Mouse (Mus musculus) activated CD4-positive, CD25-positive, alpha-beta regulatory T cell (primary cell): ENCODE data around the gene Fchsd2. TPM values are rescaled to one million over a fixed set of nuclear protein-coding genes. Genes with fewer than 3 reads are reported as not detected.

ENCODE experiments used
- polyA plus RNA-seq, 2 experiments: library from polyadenylated mRNA; unstranded; fragments of 100-300 nt; shearing (Covaris generic); gene quantifications; one replicate each; pipeline ENCODE4 v1.2.1; 2017

The Fchsd2 gene
- 10 to 100 TPM; 36.4 to 53.6 TPM for polyA plus RNA-seq

DNA sequence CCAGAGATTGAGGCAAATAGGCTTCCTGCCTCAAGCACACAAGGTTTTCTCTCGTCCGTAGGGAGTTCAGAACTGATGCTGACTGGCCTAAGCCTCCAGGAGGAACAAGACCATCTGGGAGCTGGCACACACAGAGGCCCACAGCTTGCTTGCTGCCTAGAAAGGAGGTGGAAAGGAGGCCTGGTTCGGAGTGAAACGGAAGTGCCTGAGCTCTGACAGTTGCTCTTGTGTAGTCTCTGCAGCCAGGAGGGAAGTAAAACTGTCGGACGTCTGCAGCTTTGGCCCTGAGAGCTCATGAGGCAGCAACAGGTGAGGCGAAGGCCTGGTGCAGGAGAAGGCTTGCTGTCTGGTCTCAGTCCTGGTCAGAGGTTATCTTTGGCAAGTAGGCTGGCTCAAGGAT is at the start of gene Fchsd2:
Fchsd2 (plus strand) TSS at position 246 of the 400 bp plus-strand sequence.

DNA sequence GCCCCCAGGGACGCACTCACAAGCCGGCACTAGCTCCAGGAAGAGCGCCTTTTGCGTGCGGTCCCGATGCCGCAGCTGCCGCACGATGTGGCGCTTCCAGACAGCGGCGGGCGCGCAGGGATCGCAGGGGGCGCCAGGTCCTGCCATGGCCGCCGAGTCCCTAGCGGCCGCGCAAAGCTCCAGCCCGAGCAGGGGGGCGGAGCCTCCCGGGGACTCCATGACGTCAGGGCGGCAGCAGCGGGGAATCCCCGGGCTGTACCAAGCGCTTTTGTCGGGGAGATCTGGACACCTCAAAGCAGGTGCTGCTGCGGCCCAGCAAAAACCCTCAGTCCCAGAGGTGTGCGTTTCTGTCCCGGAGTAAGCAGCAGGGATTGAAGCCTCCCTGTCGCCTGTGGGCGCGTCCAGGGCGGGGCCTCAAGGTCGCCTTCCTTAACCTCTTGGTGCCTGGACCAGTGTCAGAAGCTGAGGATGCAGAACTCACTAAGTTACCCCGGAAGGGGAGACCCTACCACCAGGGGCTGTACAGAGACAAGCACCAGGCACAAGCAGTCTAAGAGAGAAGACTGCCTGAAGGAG is 209.3 kb downstream of the Fchsd2 start, which contains the start of gene Atg16l2:
Atg16l2 (minus strand) TSS at position 371 of the 576 bp plus-strand sequence.

GRCm38 (mm10) chr7:101317014-101317413 is 224.4 kb downstream of the Fchsd2 start, which contains the start of gene Stard10:
TSS of gene Stard10 (plus strand) at chr7:101317086.

Other genes starting within 250 kb of the Fchsd2 start
- gene Relt, start 229.4 kb upstream of the Fchsd2 start, polyA plus RNA-seq = 10 to 100 TPM; 22.4 to 23.5 TPM
- gene Arhgef17, start 160.8 kb upstream of the Fchsd2 start, polyA plus RNA-seq = under 1 TPM; 0.20 to 0.27 TPM
- 1 to 10 TPM in 1 of 2 experiments, under 1 TPM in 1; 0.61 to 2.4 TPM for gene P2ry6, start 118.2 kb upstream of the Fchsd2 start, polyA plus RNA-seq
- gene P2ry2, start 80.0 kb upstream of the Fchsd2 start, polyA plus RNA-seq = not detected
- 10 to 100 TPM; 55.8 to 86.6 TPM for gene Atg16l2, start 209.4 kb downstream of the Fchsd2 start, polyA plus RNA-seq
- 10 to 100 TPM; 10.2 to 19.4 TPM for gene Stard10, start 224.2 kb downstream of the Fchsd2 start, polyA plus RNA-seq